Mouse (Mus musculus) Patski (cell line): ENCODE measurements around the gene Adamts20. TPM values are rescaled to one million over a fixed set of nuclear protein-coding genes. Genes with fewer than 3 reads are reported as not detected.
"Not testable (repeated sequence)": the region's sequence is repeated elsewhere in the genome, so short reads cannot be mapped to it uniquely, and the experiment has no call there.

Experiments used
- ATAC-seq: fragments of 100-300 bp; one replicate; pipeline ENCODE4 v1.8.0; 2021
- CTCF ChIA-PET: fragments of 350-600 bp; sonication (Branson Sonifier 250); formaldehyde crosslinking; loops from one replicate; lab custom pipeline; 2022; ENCODE audit warnings: inconsistent platforms; lab: Charles Lee
- POLR2A ChIA-PET: fragments of 350-600 bp; sonication (Branson Sonifier 250); formaldehyde crosslinking; loops from one replicate; lab custom pipeline; 2022; ENCODE audit warnings: antibody characterized with exemption, inconsistent platforms; lab: Charles Lee
- DNase-seq: peaks from one replicate; pipeline ENCODE4 v3.0.0-alpha.2; 2011; ENCODE audit warnings: low read depth, low spot score
- H3K27me3 ChIP-seq: fragments of 371-371 bp; one replicate; pipeline ENCODE4 v1.5.1; 2021
- CTCF ChIP-seq: fragments of 100-300 bp; IDR thresholded peaks from one replicate; pipeline ENCODE4 v1.5.1; 2021
- in situ Hi-C: fragments of 300-500 bp; cut with MboI; formaldehyde crosslinking; loops from 3 replicates; pipeline ENCODE4 v1.11.1; 2018; ENCODE audit warnings: low pct_unique_long_range_greater_than_20kb, mixed read lengths
- polyA plus RNA-seq: library from polyadenylated mRNA; unstranded; gene quantifications from one replicate; pipeline ENCODE4 v1.2.3, GENCODE M21; 2021

The Adamts20 gene
- polyA plus RNA-seq, 1 experiment from 2014 or later, result 0.03 TPM

- in situ Hi-C loops, result no loop called here
- CTCF ChIA-PET, result no interaction called here
- ATAC-seq, result no peak
- no peak for DNase-seq
- H3K27me3 ChIP-seq, result peaks cover 14% of the 10 kb centered on the region
- TF ChIP-seq CTCF, result no peak
- POLR2A ChIA-PET, result no interaction called here
Measured at GRCm38 (mm10) chr15:94417216-94418155, 47.7 kb downstream of the Adamts20 start.

DNA sequence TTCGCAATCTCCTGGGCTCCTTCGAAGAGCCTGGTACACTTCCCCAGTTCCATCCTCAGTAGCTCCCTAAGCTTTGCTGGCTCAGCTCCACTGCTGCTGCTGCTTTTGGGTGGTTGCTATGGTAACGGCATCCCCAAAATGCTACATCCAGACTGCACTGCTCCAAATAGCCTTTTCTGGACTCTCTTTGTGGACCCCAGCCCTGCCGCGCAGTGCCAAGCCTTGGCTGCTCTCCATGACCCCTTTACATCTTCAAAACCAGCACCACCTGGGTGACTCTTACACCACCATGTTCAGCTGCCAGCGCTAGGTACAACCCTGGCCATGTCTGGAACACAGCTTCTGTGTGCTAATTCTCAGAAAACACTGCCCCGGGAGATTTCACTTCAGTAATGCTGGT, 55.4 kb downstream of the Adamts20 start:
- no peak for TF ChIP-seq CTCF
- no peak for DNase-seq
- peaks cover 18% of the 10 kb centered on the region for H3K27me3 ChIP-seq
- ATAC-seq, result no peak
- POLR2A ChIA-PET, result no interaction called here
- in situ Hi-C loops, result no loop called here
- CTCF ChIA-PET, result interaction anchor here (1.3 kb wide), 1 partner anchor 11 kb away, joined by 3 read pairs; no protein-coding TSS in a partner anchor

- POLR2A ChIA-PET, result no interaction called here
- in situ Hi-C loops, result no loop called here
Measured at GRCm38 (mm10) chr15:94406364-94406763, 58.9 kb downstream of the Adamts20 start.

DNA sequence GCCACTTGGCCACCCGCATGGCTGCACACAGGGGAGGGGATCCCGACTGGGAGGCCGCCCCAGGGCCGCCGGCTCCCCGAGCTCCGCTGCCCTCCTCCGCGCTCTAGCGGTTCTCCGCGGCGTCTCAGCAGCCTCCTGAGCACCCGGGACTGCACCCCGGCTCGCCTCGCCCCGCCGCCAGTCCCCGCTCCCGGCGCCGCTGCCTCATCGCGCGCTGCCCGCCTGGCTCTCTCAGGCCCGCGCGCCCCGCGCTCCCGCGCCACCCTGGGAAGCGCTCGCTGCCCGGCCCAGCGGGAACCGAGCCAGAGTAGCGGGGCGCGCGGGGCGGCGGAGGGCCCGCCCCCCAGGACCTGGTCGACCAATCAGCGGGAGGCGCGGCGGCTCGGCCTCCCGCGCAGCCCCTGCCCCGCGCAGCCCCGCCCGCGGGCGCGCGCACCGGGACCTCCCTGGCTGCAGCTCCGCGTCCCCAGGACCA, 61.1 kb downstream of the Adamts20 start:
- in situ Hi-C loops, result no loop called here
- no peak for DNase-seq
- ATAC-seq, result peak; percentile 62
- TF ChIP-seq CTCF, result no peak
- CTCF ChIA-PET, result no interaction called here
- H3K27me3 ChIP-seq, result peaks cover 28% of the 10 kb centered on the region
- POLR2A ChIA-PET, result no interaction called here

More at GRCm38 (mm10) chr15:94406364-94406763, 58.9 kb downstream of the Adamts20 start:
- CTCF ChIA-PET, result interaction anchor here (1.1 to 1.3 kb wide), 3 partner anchors 8 to 114 kb away, joined by 3 to 4 read pairs (median 3); no protein-coding TSS in a partner anchor
- ATAC-seq (no peak), DNase-seq (no peak)
- peaks cover 28% of the 10 kb centered on the region for H3K27me3 ChIP-seq
- no peak for TF ChIP-seq CTCF

DNA sequence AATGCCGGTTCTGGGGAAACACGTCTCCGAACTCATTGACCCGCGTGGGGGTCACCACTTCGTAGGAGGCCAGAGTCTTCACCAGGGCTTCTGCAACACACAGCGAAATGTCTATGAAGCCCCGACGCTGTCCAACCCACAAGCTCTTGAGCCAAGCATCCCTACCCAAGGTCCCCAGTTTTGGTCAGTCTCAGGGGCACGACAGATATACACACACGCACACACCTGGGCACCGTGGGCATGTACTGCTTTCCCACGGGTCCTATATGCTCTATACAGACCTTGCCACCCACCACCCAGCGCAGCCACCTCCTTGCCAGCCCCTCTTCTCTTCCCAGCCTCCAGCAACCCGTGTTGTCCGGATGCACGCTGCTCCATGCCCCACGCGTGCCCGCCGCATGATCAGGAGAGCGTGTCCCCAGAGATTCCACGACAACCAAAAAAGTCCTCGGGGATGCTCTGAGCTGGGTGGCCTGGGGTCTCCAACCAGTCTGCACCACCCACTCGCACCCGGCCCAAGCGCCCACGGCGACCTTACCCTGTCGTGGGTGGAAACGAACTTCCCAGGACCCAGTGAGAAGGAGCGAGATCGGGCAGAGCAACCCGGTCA, 61.7 kb downstream of the Adamts20 start:
- ATAC-seq, result no peak
- no peak for TF ChIP-seq CTCF
- ChIA-PET POLR2A (no interaction called here), CTCF (no interaction called here)
- in situ Hi-C loops, result no loop called here
- peaks cover 28% of the 10 kb centered on the region for H3K27me3 ChIP-seq
- no peak for DNase-seq

GRCm38 (mm10) chr15:94403018-94403417, 62.2 kb downstream of the Adamts20 start:
- DNase-seq (no peak), ATAC-seq (no peak)
- CTCF ChIA-PET, result no interaction called here
- no peak for TF ChIP-seq CTCF
- POLR2A ChIA-PET, result no interaction called here
- peaks cover 28% of the 10 kb centered on the region for H3K27me3 ChIP-seq
- in situ Hi-C loops, result no loop called here

DNA sequence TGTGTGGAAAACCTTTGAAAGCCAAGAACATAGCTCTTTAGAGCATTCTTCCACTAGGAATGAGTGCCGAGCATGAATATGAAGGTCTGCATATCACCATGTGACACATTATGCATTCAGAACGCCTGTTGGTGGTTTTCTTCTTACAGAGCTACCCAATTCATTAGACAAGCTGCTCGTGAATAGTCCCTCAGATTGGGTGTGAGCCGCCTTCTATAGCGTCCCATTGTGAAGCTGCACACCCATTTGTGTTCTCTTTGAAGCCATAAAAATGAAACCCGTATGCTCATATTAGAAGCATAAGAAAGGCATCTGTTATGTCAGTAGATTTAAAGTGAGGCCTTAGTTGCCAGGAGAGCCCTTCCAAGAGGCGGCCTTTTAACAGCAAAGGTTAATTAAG, 72.5 kb downstream of the Adamts20 start:
- in situ Hi-C loops, result no loop called here
- ATAC-seq (no peak), DNase-seq (no peak)
- ChIA-PET POLR2A (no interaction called here), CTCF (no interaction called here)
- no peak for TF ChIP-seq CTCF
- peaks cover 7% of the 10 kb centered on the region for H3K27me3 ChIP-seq

DNA sequence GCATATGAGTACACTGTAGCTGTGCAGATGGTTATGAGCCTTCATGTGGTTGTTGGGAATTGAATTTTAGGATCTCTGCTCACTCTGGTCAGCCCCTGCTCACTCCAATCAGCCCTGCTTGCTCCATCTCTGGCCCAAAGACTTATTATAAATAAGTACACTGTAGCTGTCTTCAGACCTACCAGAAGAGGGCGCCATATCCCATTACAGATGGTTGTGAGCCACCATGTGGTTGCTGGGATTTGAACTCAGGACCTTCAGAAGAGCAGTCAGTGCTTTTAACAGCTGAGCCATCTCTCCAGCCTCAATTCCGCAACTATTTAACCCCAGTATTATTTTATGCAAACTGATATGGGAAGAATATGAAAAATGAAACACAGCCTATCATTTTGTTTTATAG, 75.1 kb downstream of the Adamts20 start:
- CTCF ChIA-PET, result interaction anchor here (1.0 kb wide), 1 partner anchor 10 kb away, joined by 4 read pairs; no protein-coding TSS in a partner anchor
- H3K27me3 ChIP-seq, in situ Hi-C loops, POLR2A ChIA-PET, ATAC-seq, DNase-seq: not testable (repeated sequence)
- TF ChIP-seq CTCF, result peak; percentile 36

GRCm38 (mm10) chr15:94379425-94379824, 85.8 kb downstream of the Adamts20 start:
- in situ Hi-C loops, result no loop called here
- DNase-seq, result no peak
- H3K27me3 ChIP-seq, result peaks cover 4% of the 10 kb centered on the region
- peak; percentile 55 for TF ChIP-seq CTCF
- ChIA-PET CTCF (interaction anchor here (0.6 to 1.9 kb wide), 3 partner anchors 9 to 141 kb away, joined by 3 to 6 read pairs (median 4); no protein-coding TSS in a partner anchor), POLR2A (no interaction called here)
- no peak for ATAC-seq

DNA sequence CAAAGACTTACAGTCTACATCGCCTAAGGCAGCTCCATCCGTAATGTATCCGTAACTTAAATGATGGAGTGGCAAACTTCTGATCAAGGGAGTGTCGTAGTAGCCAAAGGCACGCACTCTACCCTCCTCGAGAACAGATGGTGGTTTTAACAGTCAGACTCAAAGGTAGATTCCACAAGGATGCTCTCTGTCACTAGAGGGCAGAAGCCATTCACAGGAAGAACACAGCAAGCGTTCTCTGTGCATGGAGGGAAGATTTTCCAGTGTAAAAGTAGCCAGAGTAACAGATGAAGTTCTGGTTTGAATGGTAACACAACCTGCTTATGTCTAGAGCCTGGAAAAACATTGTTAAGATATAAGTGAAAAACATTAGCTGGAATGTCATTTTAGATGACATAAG, 92.7 kb downstream of the Adamts20 start:
- H3K27me3 ChIP-seq, result peaks cover 13% of the 10 kb centered on the region
- ATAC-seq (no peak), DNase-seq (no peak)
- POLR2A ChIA-PET, result no interaction called here
- in situ Hi-C loops, result no loop called here
- peak; percentile 53 for TF ChIP-seq CTCF
- CTCF ChIA-PET, result no interaction called here
